Mouse (Mus musculus) ovary, adult 2 months (tissue): ENCODE results near the gene Olfr373. TPM values are rescaled to one million over a fixed set of nuclear protein-coding genes. Genes with fewer than 3 reads are reported as not detected.

Experiments
- polyA plus RNA-seq: library from polyadenylated mRNA; depleted of rRNA; stranded (reverse); fragments of >200 nt; gene quantifications from 2 replicates; pipeline ENCODE4 v1.2.3, GENCODE M21; 2012; rRNA removed

Olfr373 gene
- not detected in 2 replicates for polyA plus RNA-seq

GRCm38 (mm10) chr8:72082877-72083276, at the start of gene Olfr373:
Olfr373 (plus strand) TSS chr8:72083177.

GRCm38 (mm10) chr8:72040918-72041317, 42.1 kb upstream of the Olfr373 start, which contains the start of gene Olfr372:
Olfr372 (plus strand) TSS chr8:72041218.

GRCm38 (mm10) chr8:72106740-72107139, 23.8 kb downstream of the Olfr373 start, which contains the start of gene Olfr374:
Olfr374 (plus strand) TSS chr8:72107040.

GRCm38 (mm10) chr8:72134756-72135445, 51.9 kb downstream of the Olfr373 start, which contains the start of gene Tpm4:
Tpm4 (plus strand) TSS chr8:72134975.

Other genes starting within 250 kb of the Olfr373 start
- 0.28 and 0.37 TPM in 2 replicates for gene Zfp709, start 201.2 kb upstream of the Olfr373 start, polyA plus RNA-seq
- 0.95 and 1.0 TPM in 2 replicates for gene Zfp882, start 174.6 kb upstream of the Olfr373 start, polyA plus RNA-seq
- 2.4 and 2.6 TPM in 2 replicates for gene Zfp617, start 174.5 kb upstream of the Olfr373 start, polyA plus RNA-seq
- gene Zfp961, start 132.1 kb upstream of the Olfr373 start, polyA plus RNA-seq = 3.5 and 4.3 TPM in 2 replicates
- 4.7 and 8.0 TPM in 2 replicates for gene Cyp4f18, start 73.6 kb upstream of the Olfr373 start, polyA plus RNA-seq
- gene Olfr372, start 42.0 kb upstream of the Olfr373 start, polyA plus RNA-seq = not detected in 2 replicates
- not detected in 2 replicates for gene Olfr374, start 23.9 kb downstream of the Olfr373 start, polyA plus RNA-seq
- 112 and 149 TPM in 2 replicates for gene Tpm4, start 51.8 kb downstream of the Olfr373 start, polyA plus RNA-seq
- gene Rab8a, start 78.0 kb downstream of the Olfr373 start, polyA plus RNA-seq = 20.5 and 24.4 TPM in 2 replicates
- 0.53 and 0.71 TPM in 2 replicates for gene Hsh2d, start 106.5 kb downstream of the Olfr373 start, polyA plus RNA-seq
- 0.41 TPM in 1 of 2 replicates, not detected in the other for gene Cib3, start 129.7 kb downstream of the Olfr373 start, polyA plus RNA-seq
- not detected in 2 replicates for gene Gm11034, start 130.5 kb downstream of the Olfr373 start, polyA plus RNA-seq
- 33.0 and 50.7 TPM in 2 replicates for gene Fam32a, start 136.6 kb downstream of the Olfr373 start, polyA plus RNA-seq
- 102 and 137 TPM in 2 replicates for gene Ap1m1, start 156.8 kb downstream of the Olfr373 start, polyA plus RNA-seq
- gene Gm10282, start 222.1 kb downstream of the Olfr373 start, polyA plus RNA-seq = 1.5 and 1.7 TPM in 2 replicates
- 63.9 and 91.3 TPM in 2 replicates for gene Klf2, start 235.9 kb downstream of the Olfr373 start, polyA plus RNA-seq